Mouse (Mus musculus): ENCODE data around the gene Myo18a. TPM values are rescaled to one million over a fixed set of nuclear protein-coding genes. Genes with fewer than 3 reads are reported as not detected.

Myo18a gene
- polyA plus RNA-seq (2017; shearing (Covaris generic)): 10 to 100 TPM; 54.4 to 62.9 TPM

GRCm38 (mm10) chr11:77762783-77763672 lies at the start of gene Myo18a:
Gene Myo18a, plus strand, starts transcription at chr11:77763246.

GRCm38 (mm10) chr11:77725183-77725582 lies 37.9 kb upstream of the Myo18a start, which contains the start of gene Cryba1:
Gene Cryba1, minus strand, starts transcription at chr11:77725283.

GRCm38 (mm10) chr11:77787707-77788106 lies 24.7 kb downstream of the Myo18a start, which contains the start of gene Gm10277:
Gene Gm10277, minus strand, starts transcription at chr11:77787747.

GRCm38 (mm10) chr11:77893787-77894718 lies 131.0 kb downstream of the Myo18a start, which contains the start of gene Pipox:
Gene Pipox, minus strand, starts transcription at chr11:77894096.

Other genes starting within 250 kb of the Myo18a start
- 1 to 10 TPM in 1 of 2 experiments, under 1 TPM in 1; 0.70 to 9.0 TPM for gene Abhd15, start 248.1 kb upstream of the Myo18a start, polyA plus RNA-seq (2017; shearing (Covaris generic))
- 10 to 100 TPM; 29.8 to 53.3 TPM for gene Trp53i13, start 247.3 kb upstream of the Myo18a start, polyA plus RNA-seq (2017; shearing (Covaris generic))
- gene Gm10392, start 244.0 kb upstream of the Myo18a start, polyA plus RNA-seq (2017; shearing (Covaris generic)): 1 to 10 TPM in 1 of 2 experiments, under 1 TPM in 1; 0.34 to 2.1 TPM
- gene Taok1, start 155.4 kb upstream of the Myo18a start, polyA plus RNA-seq (2017; shearing (Covaris generic)): 1 to 10 TPM; 7.2 to 7.5 TPM
- gene Nufip2, start 77.1 kb upstream of the Myo18a start, polyA plus RNA-seq (2017; shearing (Covaris generic)): 10 to 100 TPM; 47.9 to 64.4 TPM
- gene Cryba1, start 38.0 kb upstream of the Myo18a start, polyA plus RNA-seq (2017; shearing (Covaris generic)): under 1 TPM; 0.19 to 0.61 TPM
- gene Gm10277, start 24.5 kb downstream of the Myo18a start, polyA plus RNA-seq (2017; shearing (Covaris generic)): 1 to 10 TPM in 1 of 2 experiments, not detected in 1; 1.4 TPM
- 1 to 10 TPM in 1 of 2 experiments, under 1 TPM in 1; 0.18 to 1.2 TPM for gene Pipox, start 130.8 kb downstream of the Myo18a start, polyA plus RNA-seq (2017; shearing (Covaris generic))
- gene Sez6, start 167.6 kb downstream of the Myo18a start, polyA plus RNA-seq (2017; shearing (Covaris generic)): 1 to 10 TPM in 1 of 2 experiments, under 1 TPM in 1; 0.18 to 1.2 TPM
- 10 to 100 TPM; 39.8 to 49.5 TPM for gene Phf12, start 219.5 kb downstream of the Myo18a start, polyA plus RNA-seq (2017; shearing (Covaris generic))

Measured in inflammation-experienced regulatory T-cells (primary cell).